Mouse (Mus musculus) urinary bladder, adult 18-20 months (tissue): ENCODE measurements at regions not wholly inside any gene's neighbourhood (a gene's known extent, or its start where the extent isn't known, plus 50 kb on each side); places are given as distances from the start of the nearest gene placed in this dataset.

ENCODE experiments used
- DNase-seq, 2 experiments: peaks; one replicate each; pipeline ENCODE4 v3.0.0; 2022; ENCODE audit warnings: low spot score in 2 of 2, mixed read lengths in 2 of 2

DNA sequence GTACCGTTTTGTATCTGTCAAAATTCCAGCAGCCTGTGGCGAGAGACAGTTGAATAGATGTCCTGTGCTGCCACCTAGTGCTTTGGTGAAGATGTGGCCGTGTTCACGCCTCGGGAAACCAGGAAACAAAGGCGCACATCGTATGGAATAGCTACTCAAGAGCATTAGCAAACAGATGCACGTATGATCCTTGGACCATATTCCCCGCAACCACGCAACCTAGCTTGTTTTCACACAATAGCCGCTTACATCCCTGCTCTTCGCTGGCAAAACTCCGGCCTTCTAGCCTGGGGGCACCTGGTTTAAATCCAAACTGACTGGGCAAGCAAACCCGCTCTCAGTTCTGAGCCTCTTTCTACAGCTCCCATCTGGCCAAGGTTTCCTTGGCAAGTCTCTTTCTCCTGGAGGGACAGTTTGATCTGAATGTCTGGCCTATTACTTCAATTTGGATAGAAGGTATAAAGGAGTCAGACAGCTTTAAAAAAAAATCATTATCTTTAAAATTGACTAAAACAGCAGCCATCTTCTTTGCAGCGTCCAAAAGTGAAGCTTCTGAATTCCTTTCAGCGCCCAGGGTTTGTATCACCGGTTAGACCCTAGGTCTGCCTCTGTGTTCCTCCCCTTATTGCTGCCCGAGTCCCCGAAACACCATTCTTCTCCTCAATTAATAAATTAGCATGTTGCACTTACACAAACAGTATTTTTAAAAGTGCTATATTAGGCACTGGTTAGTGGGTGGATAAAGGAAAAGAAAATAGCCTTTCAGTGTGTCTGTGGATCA is 295.0 kb upstream of the Prkd1 start:
- DNase-seq, result peak; percentile 4 to 6

DNA sequence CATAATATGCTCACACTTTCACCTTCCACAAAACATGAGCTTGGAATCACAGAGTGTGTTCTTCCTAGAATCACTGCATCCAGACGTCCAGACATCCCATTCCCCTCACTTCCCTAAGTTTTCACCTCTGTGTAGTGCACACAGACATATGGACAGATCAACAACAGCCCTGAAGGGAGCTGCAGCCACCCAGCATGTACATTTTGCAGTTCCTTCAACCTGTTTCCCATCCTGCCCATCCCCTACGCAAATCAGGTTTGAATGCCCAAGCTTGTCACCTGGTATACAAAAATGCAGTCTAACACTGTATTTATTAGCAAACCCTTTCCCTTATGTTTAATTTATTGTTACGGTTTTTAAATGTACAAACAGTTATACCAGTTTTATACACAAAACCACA is 294.4 kb upstream of the Prkd1 start:
- no peak for DNase-seq

DNA sequence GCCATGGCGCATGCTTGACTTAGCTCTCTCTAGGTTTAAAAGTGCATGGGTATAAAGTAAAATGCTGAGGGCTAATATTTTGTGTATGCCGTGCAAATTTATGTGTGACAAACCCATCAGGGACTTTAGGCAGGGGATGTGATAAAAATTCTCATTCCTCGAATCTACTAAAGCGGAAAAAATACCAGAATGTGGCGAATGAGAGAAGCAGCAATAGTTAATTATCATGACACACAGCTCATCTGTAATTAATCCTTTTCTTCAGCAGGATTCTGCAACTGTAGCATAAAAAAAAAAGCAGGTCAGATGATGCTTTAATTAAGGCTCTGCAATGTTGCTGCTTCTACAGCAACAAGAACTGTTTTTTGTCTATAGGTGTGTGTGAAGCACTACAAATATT is 286.6 kb upstream of the Prkd1 start:
- DNase-seq, result no peak

DNA sequence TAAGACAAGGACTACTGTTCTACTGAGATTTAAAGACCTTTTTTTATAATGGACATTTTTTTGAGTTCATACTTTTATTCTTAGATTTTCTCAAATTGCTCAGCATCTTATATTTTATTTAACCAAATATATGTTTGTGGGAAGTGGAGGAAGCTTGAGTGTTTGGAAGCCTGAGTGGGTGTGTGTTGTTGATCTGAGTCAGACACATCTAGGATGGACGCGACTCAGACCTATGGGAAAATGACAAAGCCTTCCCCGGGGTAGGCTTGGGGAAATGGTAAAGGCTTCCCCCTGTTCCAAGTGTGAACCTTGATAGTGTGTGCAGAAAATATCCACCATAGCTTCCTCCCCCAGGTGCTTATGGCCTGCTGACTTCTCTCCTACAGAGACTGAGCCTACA is 283.6 kb upstream of the Prkd1 start:
- DNase-seq, result no peak

DNA sequence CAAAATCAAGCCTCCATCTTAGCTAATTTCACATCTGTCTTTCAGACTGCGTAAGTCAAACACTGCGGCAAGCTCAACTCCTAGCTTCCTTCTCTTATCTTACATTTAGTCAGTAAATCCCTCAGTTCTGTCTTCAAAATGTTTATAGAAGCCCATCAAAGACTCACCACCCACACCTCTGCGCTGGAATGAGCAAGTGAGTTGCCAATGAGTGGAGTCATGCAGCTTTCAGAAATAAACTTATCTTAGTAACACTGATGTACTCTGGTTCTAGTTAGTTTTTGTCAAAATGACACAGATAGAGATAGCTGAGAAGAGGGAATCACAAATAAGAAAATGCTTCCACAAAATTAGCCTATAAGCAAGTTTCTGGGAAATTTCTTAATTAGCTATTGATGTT is 280.7 kb upstream of the Prkd1 start:
- DNase-seq, result no peak

DNA sequence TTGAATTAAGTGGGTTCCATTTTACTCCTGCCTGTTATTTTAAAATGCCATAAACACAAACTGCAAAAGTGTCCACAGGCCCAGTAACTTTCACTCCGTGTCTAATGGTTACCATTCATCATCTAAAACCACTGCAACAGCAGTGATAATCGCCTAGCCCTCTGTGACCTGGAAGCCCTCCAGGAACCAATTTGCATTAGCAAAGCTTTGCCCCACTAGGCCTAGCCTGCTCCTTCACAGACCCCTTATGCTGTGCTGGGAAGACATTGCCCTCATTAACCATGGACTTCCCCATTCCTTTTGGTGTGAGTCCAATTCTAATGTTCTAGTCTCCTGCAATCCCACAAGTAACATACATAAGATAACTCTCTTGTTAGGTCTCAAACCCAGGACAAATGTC is 277.3 kb upstream of the Prkd1 start:
- no peak for DNase-seq

DNA sequence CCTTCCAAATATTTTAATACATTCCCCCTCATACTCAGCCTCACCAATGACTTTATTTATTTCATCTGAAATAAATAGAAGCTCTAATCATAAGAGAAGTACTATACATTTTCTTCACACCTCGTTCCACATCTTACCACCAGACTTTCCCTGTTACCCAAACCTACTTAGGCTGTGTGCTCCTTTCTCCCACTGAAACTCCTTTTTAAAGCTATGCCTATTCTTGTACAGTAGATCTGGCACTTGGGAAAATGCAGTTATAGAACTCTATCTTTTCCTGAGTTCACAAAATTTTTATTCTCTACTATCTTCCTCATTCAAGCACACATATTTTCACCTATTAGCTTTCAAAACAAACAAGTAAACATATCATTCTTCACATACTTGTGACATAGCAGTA is 272.8 kb upstream of the Prkd1 start:
- no peak for DNase-seq

DNA sequence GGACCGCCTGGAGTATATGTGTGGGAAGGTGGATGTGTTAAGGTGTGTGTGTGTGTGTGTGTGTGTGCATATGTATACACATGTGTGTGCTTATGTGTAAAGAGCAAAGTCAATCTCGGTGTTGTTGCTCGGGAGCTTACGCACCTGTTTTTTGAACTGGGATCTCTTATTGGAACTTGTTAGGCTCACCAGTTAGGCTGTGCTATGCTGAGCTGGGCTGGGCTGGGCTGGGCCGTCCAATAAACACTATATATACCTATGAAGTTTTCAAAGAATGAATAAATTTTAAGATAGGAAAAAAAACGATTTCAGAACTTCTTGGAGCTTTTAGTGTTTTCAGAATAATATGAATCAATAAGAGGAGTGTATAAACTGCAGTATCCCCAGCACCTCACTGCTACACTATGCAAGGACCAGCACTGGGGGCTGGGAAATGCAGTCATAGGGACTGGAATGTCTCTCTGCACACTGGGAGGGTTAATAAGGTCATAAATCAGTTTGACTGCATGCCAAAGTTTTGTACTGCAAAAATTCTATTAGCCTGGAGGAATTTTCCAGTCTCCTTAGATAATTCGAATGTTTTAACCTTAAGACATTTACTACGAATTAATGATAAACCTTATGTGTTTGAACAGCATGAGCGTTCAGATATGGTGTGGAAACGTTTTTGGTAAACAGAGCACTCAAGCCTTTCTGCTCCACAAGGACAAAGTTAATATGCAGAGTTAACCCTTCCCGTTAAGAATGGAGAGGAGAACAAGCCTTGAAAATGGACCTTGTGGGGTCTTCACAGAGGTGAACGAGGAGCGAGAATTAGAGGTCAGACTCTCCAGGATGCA is 250.9 kb upstream of the Prkd1 start:
- no peak for DNase-seq

DNA sequence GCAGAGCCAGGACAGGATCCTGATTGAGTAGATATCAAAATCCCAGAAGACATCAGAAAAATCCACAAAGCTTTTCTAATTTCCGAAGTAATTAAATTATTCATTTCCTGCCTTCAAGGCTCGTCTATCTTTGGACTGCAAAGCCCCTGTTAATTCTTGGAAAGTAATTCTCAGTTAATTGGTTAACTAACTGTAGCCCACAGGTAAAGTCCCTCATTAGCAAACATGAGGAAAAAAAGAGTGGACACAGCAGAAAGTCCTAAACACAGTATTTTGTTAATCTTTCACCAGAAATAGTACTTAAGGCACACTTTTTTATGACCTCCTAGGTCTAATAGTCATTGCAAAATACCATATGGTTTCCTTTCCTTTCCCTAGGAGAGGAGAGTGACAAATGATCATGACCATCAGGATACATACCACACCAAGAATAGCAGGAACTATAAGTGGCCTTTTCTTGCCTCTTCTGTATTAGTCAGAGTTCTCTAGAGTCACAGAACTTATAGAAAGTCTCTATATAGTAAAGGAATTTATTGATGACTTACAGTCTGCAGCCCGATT is 248.8 kb upstream of the Prkd1 start:
- no peak for DNase-seq

DNA sequence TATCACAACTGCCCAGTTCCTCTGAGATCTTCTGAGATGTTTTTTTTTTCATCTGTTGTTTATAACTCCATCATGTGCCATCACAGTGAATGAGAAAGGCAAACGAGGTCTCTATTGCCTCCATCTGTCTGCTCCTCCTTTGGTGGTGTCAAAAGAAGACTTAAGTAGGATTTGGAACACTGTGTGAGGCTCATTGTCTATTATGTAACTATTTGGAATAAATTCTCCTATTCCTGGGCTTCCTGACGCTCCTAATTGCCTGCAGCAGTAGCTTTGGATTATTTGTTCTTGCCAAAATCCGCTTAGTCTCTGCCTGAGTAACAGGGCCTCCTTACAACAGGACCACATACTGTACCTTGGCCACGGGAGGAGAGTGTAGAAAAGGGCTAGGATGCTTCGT is 244.7 kb upstream of the Prkd1 start:
- no peak for DNase-seq

DNA sequence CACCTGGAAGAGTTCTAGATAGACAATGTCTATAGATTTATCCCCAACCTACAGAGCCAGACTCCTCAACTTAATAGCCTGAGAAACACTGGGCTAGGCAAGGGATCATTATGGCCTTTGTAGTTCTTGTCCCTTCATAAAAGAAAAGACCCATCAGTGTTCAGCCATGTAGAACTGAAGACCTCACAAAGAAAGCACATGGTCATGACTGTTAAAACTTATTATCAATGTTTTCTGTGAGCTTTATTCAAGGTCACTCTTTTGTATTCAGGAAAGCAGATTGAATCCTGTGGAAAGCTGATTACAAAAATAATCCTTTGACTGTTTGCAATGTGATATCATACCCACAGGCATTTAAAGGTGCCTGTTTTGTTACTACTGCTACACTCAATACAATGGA is 226.9 kb upstream of the Prkd1 start:
- DNase-seq, result no peak

DNA sequence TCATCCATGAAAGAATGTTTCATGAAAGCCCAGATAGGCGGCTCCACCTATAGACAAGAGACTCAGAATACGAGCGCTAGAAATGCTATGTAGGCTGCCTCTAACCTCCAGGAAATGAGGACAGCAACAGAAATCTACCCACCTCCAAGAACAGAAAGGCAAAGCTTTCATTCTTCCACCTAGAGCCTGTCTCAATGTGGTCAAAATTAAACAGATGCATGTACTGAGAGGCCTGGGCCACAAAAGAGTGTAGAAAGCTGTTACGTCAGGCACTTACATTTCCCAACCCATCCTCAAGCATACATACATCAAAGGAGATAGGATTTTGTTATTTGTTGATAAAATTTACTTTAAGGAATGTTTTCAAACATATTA is 225.1 kb upstream of the Prkd1 start:
- no peak for DNase-seq

DNA sequence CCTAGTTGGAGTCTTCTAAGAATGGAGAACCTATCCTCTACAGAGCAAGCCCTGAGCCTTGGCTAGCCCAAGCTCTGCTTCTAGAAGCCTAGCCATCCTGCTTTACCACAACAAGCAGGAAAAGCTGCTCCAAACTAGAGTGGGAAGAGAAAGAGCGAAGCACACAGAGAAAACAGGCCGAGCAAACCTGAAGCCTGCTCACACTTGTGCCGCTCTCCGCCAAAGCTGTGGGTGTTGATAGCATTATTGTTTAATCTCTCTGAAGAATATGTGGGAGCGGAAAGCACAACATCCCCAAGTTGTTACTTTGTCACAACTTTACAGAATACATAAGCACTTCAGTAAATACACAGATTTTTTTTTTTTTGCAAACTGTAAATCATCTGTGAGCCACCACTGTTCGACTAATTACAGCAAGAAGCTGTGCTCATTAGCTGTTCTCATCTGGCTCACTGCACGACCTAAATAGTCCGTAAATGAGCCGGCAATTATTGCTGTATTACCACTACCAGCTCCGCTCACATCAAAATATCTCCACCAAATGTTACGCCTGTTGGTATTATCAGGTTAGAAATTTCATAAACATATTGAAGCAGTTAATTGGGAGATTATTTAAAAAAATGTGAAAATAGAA is 224.6 kb upstream of the Prkd1 start:
- DNase-seq, result no peak

DNA sequence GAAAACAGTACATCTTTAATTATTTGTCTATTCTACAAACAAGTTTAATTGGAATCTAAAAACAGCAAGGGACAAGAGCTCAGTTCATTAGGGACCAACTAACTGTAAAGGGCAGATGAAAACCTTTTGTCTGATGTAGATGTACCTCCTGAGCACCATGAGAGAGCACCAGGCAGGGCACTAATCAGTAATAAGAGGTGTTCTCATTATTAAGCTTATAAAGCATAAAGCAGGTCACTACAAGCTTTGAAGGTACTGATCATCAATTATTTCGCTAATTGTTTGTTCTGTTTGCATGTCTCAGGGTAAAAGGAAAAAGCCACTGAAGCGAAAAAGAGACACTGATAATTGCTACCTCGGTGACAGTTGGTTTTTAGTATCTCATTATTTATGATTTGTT is 202.7 kb upstream of the Prkd1 start:
- no peak for DNase-seq

DNA sequence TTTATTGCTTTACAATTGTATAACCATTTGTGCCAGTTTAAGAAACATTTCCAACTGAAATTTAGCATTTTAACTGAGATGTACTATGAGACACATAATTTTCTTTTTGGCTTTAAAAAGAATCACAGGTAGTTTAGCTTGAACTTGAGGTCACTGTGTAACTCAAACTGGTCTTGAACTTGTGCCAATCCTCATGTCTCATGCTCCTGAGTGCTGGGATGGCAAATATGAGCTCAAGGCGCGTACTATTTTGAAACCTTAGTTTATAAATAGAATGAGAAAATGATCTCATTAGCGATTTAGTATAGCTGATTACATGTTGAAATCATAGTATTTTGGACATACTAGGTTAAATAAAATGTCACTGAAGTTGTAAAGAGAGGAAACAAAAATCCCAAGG is 199.1 kb upstream of the Prkd1 start:
- no peak for DNase-seq

DNA sequence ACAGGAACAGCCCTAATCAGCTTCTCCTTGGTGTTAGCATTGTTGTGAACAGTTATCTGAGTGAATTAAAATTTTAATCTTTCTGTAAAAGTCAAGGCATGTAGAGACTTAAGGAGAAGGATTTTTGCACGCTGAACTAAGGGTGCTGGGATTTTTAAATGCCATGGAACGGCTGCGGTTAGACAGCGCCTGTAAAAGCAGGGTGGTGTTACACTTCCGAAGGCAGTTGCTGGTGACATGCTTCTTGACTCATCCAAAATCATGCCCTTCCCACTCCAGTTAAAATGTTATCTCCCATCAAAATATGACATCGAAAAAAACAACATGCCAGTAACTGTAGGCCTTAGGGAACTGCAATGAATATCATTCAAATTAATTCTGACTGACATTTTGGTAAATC is 193.8 kb upstream of the Prkd1 start:
- DNase-seq, result no peak

DNA sequence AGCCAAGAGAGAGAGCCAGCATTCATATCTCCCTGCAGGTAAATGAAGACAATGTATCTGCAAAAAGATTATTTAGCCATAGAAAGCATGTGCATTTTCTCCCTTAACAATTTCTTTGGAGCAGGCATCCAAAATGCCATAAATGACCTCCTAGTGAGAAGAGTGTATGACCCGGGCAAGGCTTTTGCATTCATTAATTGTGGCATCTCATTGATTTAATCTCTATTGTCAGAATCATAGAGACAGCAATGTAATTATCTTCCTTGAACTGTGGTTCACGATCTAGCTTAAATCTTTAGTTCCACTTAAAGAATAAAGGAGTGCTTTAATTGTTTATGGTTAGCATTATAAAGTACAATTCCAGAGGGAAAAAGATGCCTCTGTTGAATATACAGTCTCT is 190.5 kb upstream of the Prkd1 start:
- DNase-seq, result no peak

DNA sequence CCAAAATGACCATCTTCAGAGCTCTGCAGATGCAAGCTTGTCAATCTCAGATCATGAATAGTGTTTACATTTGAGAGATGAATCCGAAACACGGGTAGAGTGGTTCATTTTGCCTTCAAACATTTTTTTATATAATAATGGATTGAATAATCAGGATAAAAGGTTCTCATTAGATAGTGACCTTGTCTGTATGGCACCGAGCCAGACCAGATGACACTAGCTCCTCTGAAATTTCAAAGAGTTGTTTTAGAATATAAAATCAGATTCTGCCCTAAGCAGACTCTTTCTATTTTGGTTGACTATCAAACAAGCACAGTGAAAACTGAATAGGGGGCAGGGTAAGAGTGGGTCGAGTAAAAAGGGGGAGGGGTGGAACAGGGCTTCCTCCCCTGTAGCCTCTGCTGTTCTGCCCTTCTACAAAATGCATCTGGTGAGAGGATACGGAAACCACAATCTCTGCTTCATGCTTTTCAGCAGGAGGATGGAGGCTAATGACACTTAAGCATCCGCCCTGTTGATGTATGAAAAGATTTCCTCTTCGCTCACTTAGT is 159.9 kb upstream of the Prkd1 start:
- DNase-seq, result no peak

DNA sequence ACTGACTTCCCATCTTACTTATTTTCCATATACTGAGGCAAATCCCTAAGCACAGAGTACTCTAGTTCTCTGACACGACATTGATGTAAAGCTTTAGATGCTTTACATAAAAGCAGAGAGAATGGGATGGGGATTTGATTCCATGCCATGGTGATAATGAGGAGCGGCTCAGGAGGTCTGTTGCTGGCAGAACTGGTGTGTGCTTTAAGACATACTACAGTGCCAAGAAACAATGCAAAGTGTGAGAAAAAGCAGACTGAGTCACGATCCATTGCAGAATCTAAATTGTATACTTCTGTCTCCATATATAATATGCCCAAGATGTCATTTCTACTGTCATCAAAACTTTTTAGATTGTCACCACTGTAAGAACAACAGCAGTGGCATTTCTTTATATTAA is 155.5 kb upstream of the Prkd1 start:
- DNase-seq, result no peak

DNA sequence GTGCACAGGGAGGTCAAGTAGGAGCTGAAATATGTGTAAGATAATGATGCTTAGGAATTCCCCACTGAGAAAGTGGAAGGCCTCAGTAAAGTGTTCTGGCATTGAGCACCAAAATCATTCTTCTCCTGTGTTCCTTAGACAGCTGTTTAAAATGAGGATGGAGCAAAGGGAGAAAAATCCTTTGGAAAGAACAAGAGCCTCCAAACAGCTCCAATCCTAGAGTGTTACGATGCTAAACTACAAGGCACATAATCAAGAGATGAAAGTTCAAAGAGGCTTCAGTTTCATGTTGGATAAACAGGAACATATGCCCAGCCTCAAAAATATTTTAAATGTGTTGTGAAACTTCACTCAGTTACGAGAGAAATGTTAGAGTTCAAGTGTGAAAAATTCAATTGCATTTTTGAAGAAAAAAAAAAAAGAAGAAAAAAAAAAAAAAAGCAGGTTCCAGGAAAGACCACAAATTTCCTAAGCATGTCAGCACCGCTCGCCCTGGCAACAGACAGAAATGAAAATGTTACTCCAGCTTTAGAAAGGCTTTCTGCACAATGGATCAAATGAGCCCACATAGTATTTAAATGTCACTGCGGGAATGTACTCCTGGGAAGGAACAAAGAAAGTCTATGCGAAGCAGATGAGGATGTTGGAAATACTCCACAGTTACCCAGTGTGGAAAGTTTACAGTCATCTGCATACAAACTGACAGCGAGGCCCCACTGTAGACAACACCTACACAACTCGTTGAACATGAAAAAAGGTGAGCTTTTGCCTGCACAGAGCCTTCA is 116.5 kb upstream of the Prkd1 start:
- DNase-seq, result no peak

DNA sequence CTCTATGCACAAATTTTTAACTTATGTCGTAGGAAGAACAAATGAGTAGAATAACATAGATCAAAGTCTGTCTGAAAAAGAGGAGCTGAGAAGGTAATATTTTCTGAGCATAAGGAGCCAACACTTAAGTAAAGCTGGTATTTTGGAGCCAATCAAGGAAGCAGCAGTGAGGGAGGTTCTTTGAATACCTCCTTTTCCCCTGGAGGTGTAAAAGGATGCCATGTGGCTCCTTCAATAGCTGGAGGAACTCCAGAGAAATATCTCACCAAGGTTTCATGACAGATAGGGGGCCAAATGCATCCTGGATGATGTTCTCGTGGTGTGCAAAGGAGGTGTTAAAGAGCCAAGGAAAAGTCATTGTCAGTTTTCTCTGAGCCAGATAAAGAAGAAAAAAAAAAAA is 115.6 kb upstream of the Prkd1 start:
- DNase-seq, result no peak

DNA sequence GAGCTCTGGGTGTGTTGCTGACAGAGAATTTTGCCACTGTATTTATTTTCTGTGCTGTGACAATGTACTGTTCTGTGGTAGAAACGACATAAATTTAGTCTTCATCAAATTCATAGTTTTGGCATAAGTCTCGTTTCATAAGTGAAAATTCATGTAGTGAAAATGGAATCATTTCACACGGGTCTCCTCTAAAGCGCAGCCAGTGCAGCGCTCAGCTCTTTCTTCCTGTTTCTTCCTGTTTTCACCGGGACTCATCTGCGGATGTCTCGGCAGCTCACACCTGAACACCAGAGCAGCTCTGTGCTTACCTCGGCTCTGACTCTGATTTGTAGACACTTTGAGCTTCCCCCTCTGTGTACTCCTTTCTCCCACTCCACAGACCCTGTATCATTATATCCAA is 85.2 kb upstream of the Prkd1 start:
- DNase-seq, result no peak
